Mouse (Mus musculus) heart, adult 2 months (tissue): ENCODE data around the gene Gm20795. TPM values are rescaled to one million over a fixed set of nuclear protein-coding genes. Genes with fewer than 3 reads are reported as not detected.
"Not testable (repeated sequence)": the region's sequence is repeated elsewhere in the genome, so short reads cannot be mapped to it uniquely, and the experiment has no call there.

Experiments used
- DNase-seq, 2 experiments: peaks; one replicate each; pipeline ENCODE4 v3.0.0; 2021
- H3K27ac ChIP-seq: fragments of 200-600 bp; 2 replicates; pipeline ENCODE4 v1.8.1; 2022
- H3K27me3 ChIP-seq: fragments of 200-500 bp; 2 replicates; pipeline ENCODE4 v1.6.1; 2012; ENCODE audit warnings: mild to moderate bottlenecking, low read length, inconsistent platforms, mixed read lengths; ENCODE audit not compliant: control insufficient read depth, insufficient read depth
- H3K36me3 ChIP-seq: fragments of 200-500 bp; 2 replicates; pipeline ENCODE4 v1.6.1; 2012; ENCODE audit warnings: low read length, inconsistent platforms; ENCODE audit not compliant: control insufficient read depth, insufficient read depth
- H3K4me1 ChIP-seq: fragments of 200-500 bp; 2 replicates; pipeline ENCODE4 v1.6.1; 2011; ENCODE audit warnings: low read length; ENCODE audit not compliant: control insufficient read depth, insufficient read depth
- H3K4me3 ChIP-seq: fragments of 200-600 bp; 2 replicates; pipeline ENCODE4 v1.8.1; 2022
- H3K79me2 ChIP-seq: fragments of 200-500 bp; replicated peaks from 2 replicates; pipeline ENCODE4 v1.6.1; 2012; ENCODE audit warnings: mild to moderate bottlenecking, inconsistent platforms, low read length, moderate library complexity, mixed read lengths; ENCODE audit not compliant: control insufficient read depth, insufficient read depth
- H3K9ac ChIP-seq: fragments of 200-500 bp; 2 replicates; pipeline ENCODE4 v1.6.1; 2012; ENCODE audit warnings: low read depth, mild to moderate bottlenecking, control low read depth, inconsistent platforms, low read length, mixed read lengths
- WGBS: fragments of 180-500 bp; shearing (Covaris S2); methylation state at CpG from one replicate; pipeline ENCODE4 v1.1.7; 2018; 5-methylcytosine and 5-hydroxymethylcytosine counted together
- intact Hi-C: fragments of 180-260 bp; cut with DNase I; formaldehyde crosslinking; loops from one replicate; pipeline ENCODE4 v1.15.1; 2025
- long read RNA-seq: library from polyadenylated mRNA; stranded (forward); transcript quantifications from one replicate; pipeline ENCODE4 v2.0.0, GENCODE M21; 2021
- polyA plus RNA-seq: library from polyadenylated mRNA; depleted of rRNA; stranded (reverse); fragments of >200 nt; gene quantifications from 2 replicates; pipeline ENCODE4 v1.2.3, GENCODE M21; 2012; rRNA removed
- total RNA-seq, 2 experiments: library from RNA; stranded (reverse); gene quantifications; 2 replicates each; pipeline ENCODE4 v1.2.3; 2021

Gene Gm20795
- total RNA-seq (not detected), polyA plus RNA-seq (not detected in 2 replicates)
- long read RNA-seq: 0 reads

DNA sequence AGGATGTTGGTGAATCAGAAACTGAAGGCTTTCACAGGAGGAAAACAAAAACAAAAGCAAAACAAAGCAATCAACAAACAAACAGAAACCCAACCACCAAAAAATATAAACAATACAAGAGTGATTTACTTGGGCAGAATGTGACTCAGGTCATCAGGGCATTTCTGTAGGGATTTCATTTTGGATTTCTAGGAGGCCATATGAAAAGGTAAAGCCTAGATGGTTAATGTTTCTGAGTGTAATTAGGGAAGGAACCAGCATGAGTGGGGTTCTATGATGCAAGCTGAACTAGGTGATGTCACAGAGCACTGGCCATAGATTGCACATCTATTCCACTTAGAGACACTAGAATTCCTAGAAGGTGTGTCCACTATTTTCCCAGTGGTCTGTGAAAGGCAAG is at the start of gene Gm20795:
Gene Gm20795 (plus strand): TSS at position 301 of the 400 bp plus-strand sequence.
- H3K9ac ChIP-seq, H3K27me3 ChIP-seq, H3K4me3 ChIP-seq, H3K4me1 ChIP-seq, H3K36me3 ChIP-seq, intact Hi-C loops, H3K27ac ChIP-seq, DNase-seq, H3K79me2 ChIP-seq: not testable (repeated sequence)

DNA sequence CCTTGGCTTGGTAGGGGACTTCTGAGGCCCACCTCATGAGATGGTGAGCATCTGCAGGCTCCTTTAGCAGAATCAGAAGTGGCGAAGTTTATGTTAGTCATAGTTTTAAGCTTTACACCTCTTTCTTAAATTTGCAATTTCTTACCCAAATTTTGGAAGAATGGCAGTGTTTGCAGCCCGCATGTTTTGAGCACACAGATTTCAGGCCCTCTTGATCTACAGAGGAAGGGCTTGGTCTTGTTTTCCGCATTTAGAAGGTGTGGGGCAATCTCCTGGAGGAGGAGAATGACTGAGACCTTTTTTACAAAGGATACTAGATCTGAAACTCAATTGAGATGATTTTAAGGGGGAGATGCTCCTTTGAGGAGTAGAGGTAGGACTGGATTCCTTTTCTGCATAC is 29.0 kb upstream of the Gm20795 start, which contains the start of gene Gm21797:
Gene Gm21797 (minus strand): TSS at position 101 of the 400 bp plus-strand sequence.
- H3K27ac ChIP-seq, H3K36me3 ChIP-seq, H3K9ac ChIP-seq, H3K79me2 ChIP-seq, H3K4me1 ChIP-seq, H3K4me3 ChIP-seq, H3K27me3 ChIP-seq, intact Hi-C loops, DNase-seq: not testable (repeated sequence)
- WGBS: no CpG with 5 or more reads among the region's 3 CpGs

Other genes starting within 250 kb of the Gm20795 start
- not detected for gene Gm21852, start 152.9 kb upstream of the Gm20795 start, total RNA-seq
- gene Gm21852, start 152.9 kb upstream of the Gm20795 start, polyA plus RNA-seq: not detected in 2 replicates
- not detected for gene Gm21797, start 29.1 kb upstream of the Gm20795 start, total RNA-seq
- gene Gm21797, start 29.1 kb upstream of the Gm20795 start, polyA plus RNA-seq: not detected in 2 replicates